ENCODE assay signal across 8 mouse cellular contexts in the genomic region with DNA sequence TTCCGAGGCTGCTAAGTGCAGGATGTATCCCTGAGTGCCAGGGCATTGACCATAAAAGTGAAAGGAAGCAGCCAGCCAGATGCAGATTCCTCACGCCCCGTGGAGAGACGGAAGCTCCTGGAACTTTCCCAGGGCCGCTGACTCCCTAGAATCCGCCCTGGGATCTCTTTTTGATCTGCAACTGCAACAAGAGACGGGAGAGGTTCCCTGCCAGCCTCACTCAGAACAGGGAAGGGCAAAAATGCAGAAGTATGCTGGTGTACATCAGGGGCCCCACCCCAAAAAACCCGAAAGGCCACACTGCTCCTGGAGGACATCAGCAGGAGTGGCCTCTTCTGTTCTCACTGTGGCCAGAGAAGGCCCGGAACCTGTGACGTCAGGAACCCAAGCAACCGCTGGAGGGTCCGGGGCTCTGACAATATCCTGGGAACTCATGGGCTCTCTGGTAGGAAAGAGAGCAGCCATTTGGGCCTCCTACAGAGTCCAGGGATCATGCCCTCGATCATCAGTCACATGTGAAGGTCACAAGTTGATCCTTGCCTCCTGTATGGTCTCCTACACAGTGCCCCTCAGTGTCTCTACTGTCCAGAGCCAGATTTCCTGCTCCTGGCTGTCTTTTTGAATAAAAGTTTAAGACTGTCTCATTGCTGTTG. TPM values are rescaled to one million over a fixed set of nuclear protein-coding genes. Genes with fewer than 3 reads are reported as not detected.
DNase-seq lines count a peak whose midpoint lies in the region; ATAC-seq and TF ChIP-seq lines count a peak whose summit lies in the region.

No protein-coding gene starts in this region.

- no peak overlapping the region for H3K4me3 ChIP-seq in lung, adult 2 months (replicated peaks; ENCODE audit: extremely low read depth, low read depth, low read length)

- WGBS in lung, adult 2 months = 25% methylated on average over 13 of the region's 13 CpGs

- intact Hi-C loops in gastrocnemius, postnatal 14 days (cut with DNase I; ENCODE audit: low total_unique reads) = no loop called here

- no peak for TF ChIP-seq POLR2A in lung, adult 2 months (IDR thresholded peaks at IDR 0.05; ENCODE audit: borderline replicate concordance, extremely low read depth, low read depth, low read length)

- no peak for TF ChIP-seq CTCF in lung, adult 2 months (IDR thresholded peaks at IDR 0.05; ENCODE audit: insufficient read depth, low read length)

- ATAC-seq in erythroblast, adult 5-6 weeks (replicated peaks; ENCODE audit: low FRiP score, poor library complexity, severe bottlenecking) = no peak

- peaks cover 11% of the 10 kb centered on the region for H3K4me1 ChIP-seq in lung, adult 2 months (ENCODE audit: control insufficient read depth, insufficient read depth, low read length)

- peak; percentile 56 to 67 for DNase-seq in lung, adult 18-20 months
- DNase-seq in lung, adult 2 months = no peak
- peak; percentile 62 for DNase-seq in gastrocnemius, postnatal 14 days
- peak; percentile 72 for DNase-seq in kidney, adult 18-20 months
- peak; percentile 58 for DNase-seq in lung, postnatal 10 days
- DNase-seq in urinary bladder, adult 18-20 months (ENCODE audit: low spot score in 2 of 2) = no peak
- DNase-seq in embryo, embryonic 10.5 days (ENCODE audit: low spot score) = no peak

RNA-seq across cellular contexts. Expression of gene Tmem51, which starts 2.3 kb away (rescaled TPM):
- polyA plus RNA-seq in lung, adult 2 months (2012; rRNA removed) = 12.9 and 16.5 TPM in 2 replicates
- 1 to 10 TPM; 2.5 to 2.8 TPM for total RNA-seq in gastrocnemius, postnatal 14 days (2021)
- total RNA-seq in erythroblast, adult 5-6 weeks (2015; ENCODE audit: low replicate concordance) = 4.6 and 8.1 TPM in 2 replicates
- total RNA-seq in erythroblast, adult 5-6 weeks (2017; ENCODE audit: low replicate concordance) = 1.4 and 2.9 TPM in 2 replicates

Comparison
In these comparisons a context has a peak if more than half of its experiments do, and no peak if none do; other contexts are left out.
1. DNase-seq: peak in lung, adult 18-20 months (2 of 2), gastrocnemius, postnatal 14 days (single experiment), kidney, adult 18-20 months (single experiment) and lung, postnatal 10 days (single experiment); none in lung, adult 2 months (single experiment), urinary bladder, adult 18-20 months (0 of 2) and embryo, embryonic 10.5 days (single experiment).